Mouse (Mus musculus): ENCODE data around the gene Krt33b.

Krt33b gene

GRCm38 (mm10) chr11:100029768-100030167, at the start of gene Krt33b:
TSS of gene Krt33b (minus strand) at chr11:100029868.
- DNase-seq (ENCODE audit: low spot score): no peak

GRCm38 (mm10) chr11:100073873-100074272, 44.2 kb upstream of the Krt33b start:
- DNase-seq (ENCODE audit: low spot score): no peak

GRCm38 (mm10) chr11:100067293-100068036, 37.8 kb upstream of the Krt33b start:
- DNase-seq (ENCODE audit: low spot score): no peak

GRCm38 (mm10) chr11:100066236-100067010, 36.8 kb upstream of the Krt33b start:
- DNase-seq (ENCODE audit: low spot score): no peak

- DNase-seq (ENCODE audit: low spot score): no peak
Observed at GRCm38 (mm10) chr11:100058875-100059274, 29.2 kb upstream of the Krt33b start.

- no peak for DNase-seq (ENCODE audit: low spot score)
Observed at GRCm38 (mm10) chr11:100055686-100056655, 26.3 kb upstream of the Krt33b start.

GRCm38 (mm10) chr11:100050451-100050850, 20.8 kb upstream of the Krt33b start, which contains the start of gene Krt31:
TSS of gene Krt31 (minus strand) at chr11:100050551.
- DNase-seq (ENCODE audit: low spot score): no peak

GRCm38 (mm10) chr11:100047193-100047592, 17.5 kb upstream of the Krt33b start:
- DNase-seq (ENCODE audit: low spot score): no peak

GRCm38 (mm10) chr11:100046303-100046866, 16.7 kb upstream of the Krt33b start:
- DNase-seq (ENCODE audit: low spot score): no peak

- DNase-seq (ENCODE audit: low spot score): no peak
Observed at GRCm38 (mm10) chr11:100041454-100041853, 11.8 kb upstream of the Krt33b start, which contains the start of gene Krt34. TSS of gene Krt34 (minus strand) at chr11:100041554.

GRCm38 (mm10) chr11:100021438-100021837, 8.2 kb downstream of the Krt33b start:
- no peak for DNase-seq (ENCODE audit: low spot score)

- no peak for DNase-seq (ENCODE audit: low spot score)
Observed at GRCm38 (mm10) chr11:100019466-100019865, 10.2 kb downstream of the Krt33b start.

- DNase-seq (ENCODE audit: low spot score): no peak
Observed at GRCm38 (mm10) chr11:100016112-100016511, 13.6 kb downstream of the Krt33b start, which contains the start of gene Krt33a. TSS of gene Krt33a (minus strand) at chr11:100016212.

- no peak for DNase-seq (ENCODE audit: low spot score)
Observed at GRCm38 (mm10) chr11:100013691-100014171, 15.9 kb downstream of the Krt33b start.

GRCm38 (mm10) chr11:100010682-100011081, 19.0 kb downstream of the Krt33b start:
- no peak for DNase-seq (ENCODE audit: low spot score)

GRCm38 (mm10) chr11:100008336-100008735, 21.3 kb downstream of the Krt33b start:
- no peak for DNase-seq (ENCODE audit: low spot score)

- DNase-seq (ENCODE audit: low spot score): no peak
Observed at GRCm38 (mm10) chr11:100006624-100007023, 23.0 kb downstream of the Krt33b start.

- no peak for DNase-seq (ENCODE audit: low spot score)
Observed at GRCm38 (mm10) chr11:100005905-100006304, 23.8 kb downstream of the Krt33b start.

GRCm38 (mm10) chr11:100004846-100005245, 24.8 kb downstream of the Krt33b start:
- DNase-seq (ENCODE audit: low spot score): peak; percentile 13

GRCm38 (mm10) chr11:99999091-99999490, 30.6 kb downstream of the Krt33b start:
- DNase-seq (ENCODE audit: low spot score): no peak

- DNase-seq (ENCODE audit: low spot score): no peak
Observed at GRCm38 (mm10) chr11:99994384-99994661, 35.3 kb downstream of the Krt33b start.
